Mouse (Mus musculus) lung, postnatal 4 days (tissue): ENCODE measurements around the gene Sar1b.
A peak's percentile ranks its signal among the peaks of the same experiment; 100 is the strongest.
"Not testable (repeated sequence)": the region's sequence is repeated elsewhere in the genome, so short reads cannot be mapped to it uniquely, and the experiment has no call there.

Experiments
- DNase-seq, 2 experiments: peaks; one replicate each; pipeline ENCODE4 v3.0.0; 2021

Gene Sar1b

DNA sequence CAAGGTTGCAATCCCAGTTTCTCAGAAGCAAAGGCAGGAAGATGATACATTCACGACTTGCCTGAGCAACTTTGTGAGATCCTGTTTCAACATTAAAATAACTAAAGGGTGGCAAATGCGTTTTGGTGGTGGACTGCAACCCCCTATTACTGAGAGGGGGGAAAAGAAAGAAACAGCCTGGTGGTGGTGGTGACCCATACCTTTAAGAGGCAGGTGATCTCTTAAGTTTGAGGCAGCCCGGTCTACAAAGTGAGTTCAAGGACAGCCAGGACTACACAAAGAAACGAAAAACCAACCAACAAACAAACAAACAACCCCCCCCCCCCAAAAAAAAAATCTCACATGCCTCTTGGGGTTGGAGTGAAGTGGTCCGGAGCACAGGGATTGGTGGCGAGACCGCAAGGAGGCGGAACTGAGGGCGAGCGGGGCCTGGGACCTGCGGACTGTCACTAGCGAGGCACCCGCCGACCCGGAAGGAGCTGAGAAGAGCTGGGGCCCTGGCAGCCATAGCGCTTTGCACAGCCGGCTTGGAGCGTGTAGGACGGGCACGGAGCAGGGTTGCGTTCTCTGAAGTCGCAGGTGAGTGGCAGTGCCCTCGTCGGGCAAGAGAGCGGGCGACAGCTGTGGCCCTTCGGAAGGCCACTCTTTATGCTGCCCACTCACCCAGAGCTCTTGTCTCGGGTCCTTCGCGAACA is at the start of gene Sar1b, which contains the start of gene Sec24a:
TSS of gene Sar1b (plus strand) at position 475 of the 695 bp plus-strand sequence.
TSS of gene Sec24a (minus strand) at position 422 of the 695 bp plus-strand sequence.
- peak; percentile 89 to 91 for DNase-seq

DNA sequence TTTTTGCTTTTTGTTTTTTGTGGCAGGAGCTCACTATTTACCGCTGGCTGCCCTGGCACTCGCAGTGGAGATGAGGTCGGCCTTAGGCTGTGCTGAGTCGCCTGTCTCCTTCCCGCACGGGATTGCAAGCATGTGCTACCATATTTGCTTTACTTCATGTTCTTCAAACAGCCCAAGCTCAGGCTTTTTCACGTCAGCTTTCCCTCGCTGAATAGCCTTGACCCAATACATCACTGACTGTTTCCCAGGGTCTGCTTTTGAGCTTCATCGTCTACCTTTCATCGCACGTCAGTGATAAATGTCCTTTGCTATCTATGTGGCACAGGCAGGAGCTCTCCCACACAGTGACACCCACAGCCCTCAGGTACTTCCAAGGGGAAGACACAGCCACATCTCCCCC is 42.4 kb upstream of the Sar1b start:
- no peak for DNase-seq

DNA sequence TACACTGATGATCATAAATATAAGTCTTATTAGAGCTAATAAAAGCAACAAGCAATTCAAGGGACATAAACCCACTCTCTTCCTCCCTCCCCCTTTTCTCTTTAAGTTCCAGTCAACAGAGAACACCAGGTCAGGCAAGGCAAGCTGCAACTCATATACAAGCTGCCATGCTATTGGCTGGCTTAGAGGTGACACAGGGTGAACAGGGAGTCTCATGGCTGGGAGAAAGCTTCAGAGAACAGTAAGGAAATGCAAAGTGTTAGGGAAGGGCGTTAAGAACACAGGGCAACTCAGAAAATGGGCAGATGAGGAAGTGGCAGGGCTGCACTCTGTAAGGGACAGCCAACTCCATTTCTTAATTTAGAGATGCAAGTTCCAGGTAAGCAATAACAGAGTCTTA is 30.6 kb upstream of the Sar1b start:
- DNase-seq, result no peak

DNA sequence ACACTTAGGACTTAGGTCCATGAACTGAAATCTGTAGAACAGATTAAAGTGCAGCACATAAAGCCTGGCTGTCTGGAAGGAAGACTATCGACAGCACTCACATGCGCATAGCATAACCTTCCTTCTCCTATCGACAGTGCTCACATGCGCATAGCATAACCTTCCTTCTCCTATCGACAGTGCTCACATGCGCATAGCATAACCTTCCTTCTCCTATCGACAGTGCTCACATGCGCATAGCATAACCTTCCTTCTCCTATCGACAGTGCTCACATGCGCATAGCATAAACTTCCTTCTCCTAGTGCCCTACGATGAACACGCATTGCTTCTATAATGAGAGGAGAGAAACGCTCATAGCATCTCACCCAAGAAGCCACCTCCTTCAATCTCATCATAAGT is 29.3 kb upstream of the Sar1b start:
- not testable (repeated sequence) for DNase-seq

DNA sequence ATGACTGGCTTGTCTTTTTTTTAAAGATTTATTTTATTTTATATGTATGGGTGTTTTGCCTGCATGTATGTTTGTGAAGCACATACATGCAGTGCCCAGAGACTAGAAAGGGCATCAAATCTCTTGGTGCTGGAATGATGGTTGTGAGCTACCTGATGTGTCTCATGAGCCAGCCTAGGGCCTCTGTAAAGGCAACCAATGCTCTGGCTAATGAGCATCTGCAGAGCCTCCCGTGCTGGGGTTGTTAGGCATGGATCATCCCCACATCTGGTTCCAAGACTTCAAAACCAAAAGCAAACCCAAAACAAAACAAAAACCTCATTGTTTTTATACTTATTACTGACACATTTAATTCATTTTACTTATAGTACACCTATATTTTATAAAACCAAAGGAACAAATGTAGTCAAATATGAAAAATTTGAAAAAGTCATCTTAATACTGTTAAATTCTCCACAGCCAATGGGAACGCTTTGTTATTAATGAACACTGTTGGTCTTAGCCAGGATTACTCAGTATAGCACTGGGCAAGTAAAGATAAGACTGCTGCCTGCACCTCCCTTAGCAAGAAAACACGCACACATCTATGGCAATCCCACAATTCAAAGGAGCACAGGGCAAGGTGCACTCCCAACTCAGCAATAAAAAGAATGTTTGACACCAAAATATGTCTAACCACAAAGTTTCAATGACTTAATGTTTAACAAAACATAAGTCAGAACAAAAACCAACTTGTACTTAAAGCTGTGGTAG is 24.7 kb upstream of the Sar1b start:
- no peak for DNase-seq

DNA sequence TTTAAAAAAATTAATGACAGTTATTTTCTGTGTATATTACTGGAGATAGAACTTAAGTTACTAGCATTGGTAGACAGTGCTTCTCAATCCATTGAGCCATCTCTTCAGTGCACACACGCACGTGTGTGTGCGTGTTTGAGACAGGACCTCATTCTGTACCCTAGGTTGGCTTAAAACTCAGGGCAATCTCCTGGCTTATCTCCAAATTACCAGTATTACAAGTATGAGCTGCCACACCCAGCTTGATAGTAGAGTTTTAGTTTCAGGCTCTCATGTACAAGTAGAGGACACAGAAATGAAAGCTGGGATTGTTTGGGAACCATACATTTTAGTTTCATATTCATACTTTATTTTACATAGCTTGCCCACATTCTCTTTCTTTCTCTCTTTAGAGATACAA is 22.8 kb upstream of the Sar1b start:
- no peak for DNase-seq

DNA sequence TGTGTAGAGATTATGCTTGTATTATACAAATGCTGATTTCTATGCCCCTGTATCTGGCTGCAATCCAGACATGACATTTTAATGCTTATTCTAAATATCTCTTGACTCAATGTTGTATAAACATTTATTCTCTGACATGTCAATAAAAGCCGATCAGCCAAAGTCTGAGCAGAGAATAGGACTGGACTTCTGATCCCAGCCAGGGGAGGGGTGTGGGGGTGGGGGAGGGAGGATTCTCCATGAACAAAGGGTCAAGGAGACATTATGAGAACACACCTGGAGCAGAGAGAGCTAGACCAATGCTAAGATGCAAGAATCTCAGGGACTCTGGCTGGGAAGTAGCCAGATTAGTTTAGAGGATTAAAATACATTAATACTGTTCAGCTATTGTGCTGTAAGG is 17.4 kb upstream of the Sar1b start:
- no peak for DNase-seq

DNA sequence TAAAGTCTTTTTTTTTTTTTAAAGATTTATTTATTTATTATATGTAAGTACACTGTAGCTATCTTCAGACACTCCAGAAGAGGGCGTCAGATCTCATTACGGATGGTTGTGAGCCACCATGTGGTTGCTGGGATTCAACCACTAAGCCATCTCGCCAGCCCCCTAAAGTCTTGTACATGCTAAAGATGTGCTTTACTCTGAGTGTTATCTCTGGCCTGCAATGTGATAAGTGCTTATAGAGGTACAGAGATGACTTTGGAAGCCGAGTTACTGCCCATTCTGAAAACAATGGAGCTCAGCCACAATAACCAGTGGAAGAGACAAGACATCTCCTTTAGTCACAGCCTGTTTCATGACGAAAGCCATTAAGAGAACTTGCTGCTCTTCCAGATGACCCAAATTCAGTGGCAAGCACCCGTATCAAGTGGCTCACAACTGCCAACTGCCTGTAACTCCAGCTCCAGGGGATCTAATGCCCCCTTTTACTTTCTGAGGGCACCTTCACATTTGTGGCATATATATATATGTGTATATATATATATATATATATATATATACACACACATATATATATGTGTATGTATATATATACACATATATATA is 11.8 kb upstream of the Sar1b start:
- not testable (repeated sequence) for DNase-seq

DNA sequence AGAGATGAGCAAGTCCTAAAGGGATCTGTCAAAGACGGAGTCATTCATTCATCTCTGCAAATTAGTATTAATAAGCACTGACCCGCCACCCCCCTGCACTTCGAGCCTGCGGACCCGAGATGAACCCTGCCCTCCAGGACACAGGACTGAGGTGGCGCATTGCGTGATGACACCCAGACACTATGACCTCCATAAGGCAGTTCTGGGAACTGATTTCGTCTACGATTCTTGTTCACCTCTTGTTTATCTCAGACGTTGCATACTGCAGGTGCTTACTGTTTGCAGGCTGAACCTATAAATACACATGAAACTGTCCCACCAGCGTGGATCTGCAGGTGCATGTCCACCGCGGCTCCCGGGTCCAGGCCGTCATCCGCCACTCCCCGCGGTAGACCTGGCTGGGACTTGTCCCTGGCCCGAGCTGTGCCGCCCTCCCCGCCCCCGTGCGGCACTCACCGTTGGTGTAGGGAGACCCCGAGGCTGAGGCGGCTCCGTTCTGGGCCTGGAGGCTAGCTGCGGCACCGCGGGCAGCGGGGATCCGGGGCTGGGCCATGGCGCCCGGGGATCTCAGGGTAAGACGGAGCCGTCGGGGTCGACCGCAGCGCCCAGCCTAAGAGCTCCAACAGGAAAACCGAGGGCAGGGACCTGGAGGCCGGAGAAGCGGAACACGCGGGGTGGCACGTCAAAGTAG is 7.7 kb upstream of the Sar1b start:
- no peak for DNase-seq

DNA sequence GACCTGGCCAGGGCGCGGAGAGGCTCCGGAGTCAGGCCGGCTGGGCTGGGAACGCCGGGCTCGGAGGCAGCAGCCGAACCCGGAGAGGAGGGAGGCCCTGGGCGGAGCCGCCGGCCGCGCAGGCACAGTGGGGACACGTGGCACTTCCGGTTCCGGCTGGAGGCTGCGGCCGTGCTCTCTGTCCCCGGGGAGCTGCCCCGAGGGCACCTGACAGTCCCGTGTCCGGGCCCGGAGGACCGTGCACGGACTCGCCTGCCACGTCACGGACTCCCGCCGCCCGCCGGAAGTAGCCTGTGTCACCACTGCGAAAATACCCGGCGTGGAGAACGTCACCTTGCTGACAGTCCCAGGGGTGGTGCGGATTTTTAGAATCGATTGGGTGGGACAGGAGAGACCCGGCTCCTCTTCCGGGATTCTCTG is 7.1 kb upstream of the Sar1b start:
- DNase-seq, result peak; percentile 94 to 96

DNA sequence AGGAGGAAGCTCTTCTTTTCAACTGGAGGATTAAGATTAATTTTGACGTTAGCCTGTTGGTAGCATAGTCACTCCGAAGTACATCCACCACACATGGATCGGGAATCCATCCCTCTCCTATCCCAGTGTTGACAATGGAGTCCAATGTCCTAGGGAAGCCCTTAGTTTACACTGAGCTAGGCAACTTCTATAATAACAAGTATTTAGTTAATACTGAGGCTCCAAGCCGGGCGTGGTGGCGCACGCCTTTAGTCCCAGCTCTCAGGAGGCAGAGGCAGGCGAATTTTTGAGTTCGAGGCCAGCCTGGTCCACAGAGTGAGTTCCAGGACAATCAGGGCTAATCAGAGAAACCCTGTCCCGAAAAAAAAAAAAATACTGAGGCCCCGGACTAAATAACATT is 6.5 kb upstream of the Sar1b start:
- no peak for DNase-seq

DNA sequence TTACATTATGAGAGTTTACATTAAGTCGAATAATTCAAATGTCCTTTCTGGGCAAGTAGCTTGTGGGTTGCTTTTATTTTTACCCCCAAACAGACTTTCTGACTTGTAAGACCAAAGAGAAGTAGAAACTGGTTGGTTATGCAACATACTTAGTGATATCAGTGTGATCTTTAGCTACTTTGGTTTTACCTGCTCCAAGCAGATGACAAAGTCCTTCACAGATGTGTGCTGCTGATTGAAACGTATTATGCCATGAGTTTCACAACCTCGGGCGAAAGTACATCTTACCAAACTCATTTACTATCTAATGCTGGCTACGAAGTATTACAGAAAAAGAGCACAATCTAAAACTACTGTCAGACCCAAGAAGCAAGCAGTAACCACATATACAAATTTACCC is 5.9 kb upstream of the Sar1b start:
- DNase-seq, result no peak

DNA sequence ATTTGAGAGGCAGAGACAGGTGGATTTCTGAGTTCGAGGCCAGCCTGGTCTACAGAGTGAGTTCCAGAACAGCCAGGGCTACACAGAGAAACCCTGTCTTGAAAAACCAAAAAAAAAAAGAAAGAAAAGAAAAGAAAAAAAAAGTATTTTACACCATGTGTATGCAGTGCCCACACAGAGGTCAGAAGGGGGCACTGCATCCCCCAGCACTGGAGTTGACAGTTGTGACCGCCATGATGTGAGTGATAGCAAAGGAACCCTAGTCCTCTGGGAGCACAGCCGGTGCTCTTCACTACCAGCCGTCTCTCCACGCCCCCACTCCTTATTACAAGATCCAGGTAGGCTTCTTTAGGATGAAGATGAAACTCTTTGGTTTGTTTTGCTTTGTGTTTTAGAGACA is 5.3 kb upstream of the Sar1b start:
- DNase-seq, result not testable (repeated sequence)

DNA sequence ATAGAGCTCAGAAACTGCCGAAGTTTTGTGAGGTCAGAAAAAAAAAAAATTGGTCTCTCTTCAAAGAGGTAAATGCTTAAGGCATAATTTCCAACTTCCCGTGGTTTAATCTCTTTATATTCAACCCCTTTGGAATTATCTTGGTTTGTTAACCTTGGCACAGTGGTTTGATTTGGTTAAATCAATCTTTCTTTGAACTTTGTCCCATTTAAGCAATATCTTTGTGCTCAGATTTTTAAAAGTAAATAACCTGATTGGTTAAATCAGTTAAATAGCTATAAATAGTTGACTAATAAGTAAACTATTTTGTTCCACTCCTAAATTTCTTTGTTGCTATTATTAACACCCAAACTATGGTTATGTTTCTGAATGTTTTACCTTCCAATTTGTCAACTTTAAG is 4.2 kb upstream of the Sar1b start:
- no peak for DNase-seq

DNA sequence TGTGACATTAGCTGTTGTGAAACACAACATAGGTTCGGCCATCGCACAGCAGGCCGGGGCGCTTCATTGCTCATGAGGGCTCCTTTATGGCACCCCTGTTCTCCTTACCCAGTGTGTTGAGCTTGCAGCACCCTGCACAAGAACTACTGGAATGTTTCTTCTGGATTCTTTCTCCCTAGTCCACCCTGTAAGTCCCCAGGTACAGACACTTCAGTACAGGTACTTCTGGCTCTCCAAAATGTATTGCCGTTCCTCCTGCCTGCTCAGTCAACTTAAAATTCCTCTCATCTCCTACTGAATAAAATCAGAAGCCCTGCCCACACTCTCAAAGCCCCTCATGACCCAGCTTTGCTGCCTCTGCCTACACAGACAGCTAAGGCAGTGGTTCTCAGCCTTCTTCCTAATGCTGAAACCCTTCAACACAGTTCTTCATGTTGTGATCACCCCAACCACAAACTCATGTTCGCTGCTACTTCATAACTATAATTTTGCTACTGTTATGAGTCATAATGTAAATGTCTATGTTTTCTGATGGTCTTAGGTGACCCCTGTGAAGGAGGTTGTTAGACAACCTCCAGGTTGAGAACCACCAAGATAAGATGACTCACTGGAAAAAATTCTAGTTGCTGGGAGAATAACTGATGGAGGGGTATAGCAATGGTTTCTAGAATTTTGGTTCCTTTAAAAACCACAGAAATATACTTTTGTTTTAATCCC is 3.4 kb upstream of the Sar1b start:
- DNase-seq, result peak; percentile 13 to 36

DNA sequence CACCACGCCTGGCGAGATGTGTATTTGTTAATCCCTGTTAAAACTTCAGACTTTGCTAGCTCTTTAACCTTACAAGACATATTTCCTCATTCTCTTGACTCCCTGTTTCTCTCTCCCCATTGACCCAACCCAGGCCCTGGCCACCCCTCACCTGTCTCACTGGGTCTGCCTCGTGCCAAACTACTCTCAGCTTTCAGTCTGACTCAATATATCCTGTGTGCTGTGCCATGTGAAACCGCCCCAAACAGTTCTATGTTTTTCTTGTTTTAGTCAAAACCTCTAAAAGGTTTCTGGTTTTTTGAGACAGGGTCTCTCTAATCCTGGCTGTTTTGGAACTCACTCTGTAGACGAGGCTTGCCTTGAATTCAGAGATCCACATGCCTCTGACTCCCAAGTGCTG is 2.2 kb upstream of the Sar1b start:
- DNase-seq, result no peak

DNA sequence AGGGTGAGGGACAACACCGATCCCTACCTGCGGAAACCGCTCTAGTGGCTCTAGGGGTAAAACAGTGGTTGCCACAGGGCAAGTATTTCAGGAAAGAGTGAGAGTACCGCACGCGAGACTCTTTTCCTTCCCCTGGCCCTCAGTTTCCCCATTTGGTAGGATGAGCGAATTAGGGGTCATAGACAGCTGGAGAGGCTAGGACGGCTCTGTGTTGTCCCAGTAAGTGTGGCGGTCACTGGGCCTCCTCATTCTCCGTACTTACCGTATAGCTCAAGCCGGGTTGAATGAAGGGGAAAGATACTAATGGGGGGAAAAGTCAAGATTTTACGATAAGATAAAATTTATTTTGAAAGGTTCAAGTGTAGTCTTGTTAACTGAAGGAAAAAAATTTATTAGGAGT is 468 bp downstream of the Sar1b start:
- no peak for DNase-seq

DNA sequence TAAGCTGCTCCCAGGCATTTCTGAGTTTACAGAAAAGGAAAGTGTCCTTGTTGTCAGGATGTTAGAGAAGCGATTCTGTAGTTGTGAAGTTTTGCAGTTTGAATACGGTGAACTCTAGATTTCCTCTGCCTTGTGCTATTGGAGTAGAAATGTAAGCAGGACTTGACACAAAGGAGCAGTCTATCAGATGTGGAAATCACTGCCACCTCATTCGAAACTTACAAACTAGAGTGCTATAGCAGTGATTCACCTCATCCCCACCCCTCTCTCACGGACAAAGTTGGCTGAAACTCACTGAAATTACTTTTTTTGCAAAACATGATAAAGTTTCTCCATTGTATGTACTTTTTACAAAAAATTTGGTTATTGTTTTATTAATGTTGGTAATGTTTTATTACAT is 1.3 kb downstream of the Sar1b start:
- DNase-seq, result no peak

DNA sequence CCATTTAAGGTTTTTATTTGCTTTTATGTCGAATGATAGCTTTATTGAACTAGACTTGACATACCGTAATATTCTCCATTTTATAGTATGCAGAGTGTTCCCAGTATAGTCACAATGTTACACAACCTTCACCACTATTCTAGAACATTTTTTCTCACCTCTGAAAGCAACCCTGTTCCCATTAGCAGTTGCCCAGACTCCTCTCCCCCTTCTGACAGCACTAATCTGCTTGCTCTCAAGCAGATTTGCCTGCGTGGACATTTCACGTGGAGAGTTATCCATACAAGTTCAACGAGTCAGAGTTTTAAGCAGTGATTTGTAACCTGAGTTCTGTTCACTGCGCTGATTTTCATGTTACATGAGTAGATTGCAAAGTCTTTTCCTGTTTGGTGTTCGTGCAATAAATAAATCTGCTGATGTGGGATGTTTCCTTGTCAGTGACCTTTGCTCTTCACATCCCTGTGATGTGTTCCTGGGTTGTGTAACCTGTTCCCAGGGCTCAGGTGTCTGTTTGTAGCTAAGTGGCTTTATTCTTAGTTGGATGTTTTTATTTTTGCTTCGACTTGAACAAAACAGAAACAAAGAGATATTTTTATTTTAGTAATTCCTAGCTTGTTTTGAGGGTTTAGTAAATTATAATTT is 4.2 kb downstream of the Sar1b start:
- DNase-seq, result no peak

DNA sequence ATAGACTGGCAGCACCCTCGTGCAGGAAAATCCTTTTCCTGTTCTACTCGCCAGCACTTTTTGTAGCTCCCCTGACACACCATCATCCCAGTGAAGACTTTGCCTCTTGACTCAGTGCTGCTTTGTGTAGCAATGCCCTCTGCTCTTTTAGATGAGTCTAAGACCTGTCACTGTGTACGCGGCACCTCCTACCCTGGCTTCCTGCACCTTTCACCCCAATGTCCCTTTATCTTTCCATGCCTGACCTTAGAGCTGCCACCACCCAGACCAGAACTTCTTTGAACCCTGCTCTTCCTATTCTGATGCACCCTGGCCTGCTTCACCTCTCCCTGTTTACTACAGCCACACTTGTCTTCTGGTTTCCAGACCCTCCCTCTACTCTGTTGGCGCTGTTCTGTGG is 4.8 kb downstream of the Sar1b start:
- DNase-seq, result no peak

DNA sequence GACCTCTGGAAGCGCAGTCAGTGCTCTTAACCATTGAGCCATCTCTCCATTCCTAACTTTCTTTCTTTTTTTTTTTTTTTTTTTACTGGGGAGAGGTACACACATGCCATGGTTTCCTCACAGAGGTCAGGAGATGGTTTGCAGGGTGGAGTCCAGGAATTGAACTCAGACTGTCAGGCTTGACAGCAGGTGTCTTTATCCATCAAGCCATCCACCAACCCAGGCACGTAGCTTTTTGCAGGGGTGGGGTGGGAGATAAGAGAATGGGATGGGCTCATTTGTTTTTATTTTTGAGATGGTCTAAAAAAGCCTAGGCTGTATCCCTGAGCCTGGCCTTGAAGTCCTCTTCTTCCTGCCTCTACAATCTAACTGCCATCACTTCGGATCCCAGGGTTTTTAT is 12.0 kb downstream of the Sar1b start:
- DNase-seq, result no peak

DNA sequence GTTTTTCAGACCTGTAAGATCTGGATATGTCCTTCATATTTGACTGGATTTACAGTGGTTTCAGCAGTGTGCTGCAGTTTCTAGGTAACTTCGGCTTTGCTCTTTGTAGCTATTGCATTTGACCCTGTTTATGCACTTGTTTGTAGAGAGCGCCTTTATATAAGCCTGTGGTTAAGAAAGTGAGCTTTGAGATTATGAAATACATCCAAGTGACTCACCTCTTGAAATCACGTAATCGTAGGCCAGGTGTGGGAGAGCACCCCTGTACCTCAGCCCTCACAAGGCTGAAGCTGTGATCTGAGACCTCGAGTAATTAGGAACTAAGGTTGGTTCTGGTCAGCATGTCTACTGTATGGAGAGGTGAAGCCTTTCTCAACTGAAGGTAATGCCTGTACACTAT is 14.0 kb downstream of the Sar1b start:
- DNase-seq, result no peak
